Mouse (Mus musculus) adrenal gland, postnatal 36 days (tissue): ENCODE data around the gene Lrp5. TPM values are rescaled to one million over a fixed set of nuclear protein-coding genes. Genes with fewer than 3 reads are reported as not detected.

Source experiments
- DNase-seq, 2 experiments: peaks; one replicate each; pipeline ENCODE4 v3.0.0; 2021; ENCODE audit warnings: mixed read lengths in 1 of 2
- long read RNA-seq, 2 experiments: library from polyadenylated mRNA; stranded (forward); transcript quantifications; one replicate each; pipeline ENCODE4 v2.0.0; 2021; ENCODE audit warnings: borderline sequencing depth in 2 of 2
- total RNA-seq, 2 experiments: library from RNA; stranded (reverse); gene quantifications; 2 replicates each; pipeline ENCODE4 v1.2.3; 2021

Gene Lrp5
- total RNA-seq, result 100 to 1,000 TPM in 1 of 2 experiments, 10 to 100 TPM in 1; 95.6 to 154 TPM
- long read RNA-seq, experiment 1, full-length matches to known transcripts, result 3 of 13 reads
- long read RNA-seq, experiment 1, partial matches to known transcripts, result 7 of 13 reads
- long read RNA-seq, experiment 1, other reads (novel, unspliced or antisense), result 3 of 13 reads
- long read RNA-seq, experiment 2, full-length matches to known transcripts, result 4 of 8 reads
- long read RNA-seq, experiment 2, partial matches to known transcripts, result 3 of 8 reads
- long read RNA-seq, experiment 2, other reads (novel, unspliced or antisense), result 1 of 8 reads

- peak; percentile 85 to 91 for DNase-seq
Observed at GRCm38 (mm10) chr19:3686215-3686894, at the start of gene Lrp5. Gene Lrp5 (minus strand): TSS chr19:3686564.

GRCm38 (mm10) chr19:3736001-3736400, 49.6 kb upstream of the Lrp5 start:
- DNase-seq, result no peak

GRCm38 (mm10) chr19:3730781-3731646, 44.6 kb upstream of the Lrp5 start:
- DNase-seq, result no peak

GRCm38 (mm10) chr19:3728901-3729300, 42.5 kb upstream of the Lrp5 start:
- DNase-seq, result no peak

GRCm38 (mm10) chr19:3724779-3725178, 38.4 kb upstream of the Lrp5 start:
- peak; percentile 71 to 79 for DNase-seq

GRCm38 (mm10) chr19:3723904-3724303, 37.5 kb upstream of the Lrp5 start:
- peak in 1 of 2 experiments; percentile 30 for DNase-seq

- DNase-seq, result no peak
Observed at GRCm38 (mm10) chr19:3723170-3723569, 36.8 kb upstream of the Lrp5 start.

GRCm38 (mm10) chr19:3719362-3719891, 33.1 kb upstream of the Lrp5 start:
- DNase-seq, result peak; percentile 76 to 85

- peak; percentile 72 to 81 for DNase-seq
Observed at GRCm38 (mm10) chr19:3718481-3719361, 32.4 kb upstream of the Lrp5 start.

- no peak for DNase-seq
Observed at GRCm38 (mm10) chr19:3714381-3714780, 28.0 kb upstream of the Lrp5 start.

GRCm38 (mm10) chr19:3710436-3710835, 24.1 kb upstream of the Lrp5 start:
- no peak for DNase-seq

GRCm38 (mm10) chr19:3709013-3709787, 22.8 kb upstream of the Lrp5 start:
- no peak for DNase-seq

GRCm38 (mm10) chr19:3708078-3709012, 22.0 kb upstream of the Lrp5 start, which contains the start of gene 1810055G02Rik:
Gene 1810055G02Rik (plus strand): TSS chr19:3708293.
- peak; percentile 99 for DNase-seq

- peak; percentile 15 to 33 for DNase-seq
Observed at GRCm38 (mm10) chr19:3707553-3707952, 21.2 kb upstream of the Lrp5 start.

- no peak for DNase-seq
Observed at GRCm38 (mm10) chr19:3706258-3706657, 19.9 kb upstream of the Lrp5 start.

GRCm38 (mm10) chr19:3702460-3702859, 16.1 kb upstream of the Lrp5 start:
- DNase-seq, result no peak

- peak; percentile 74 to 81 for DNase-seq
Observed at GRCm38 (mm10) chr19:3699508-3700438, 13.4 kb upstream of the Lrp5 start.

- DNase-seq, result no peak
Observed at GRCm38 (mm10) chr19:3698035-3698434, 11.7 kb upstream of the Lrp5 start.
